Mouse (Mus musculus) urinary bladder, postnatal 36 days (tissue): ENCODE measurements around the gene Ccdc144b.

ENCODE experiments used
- DNase-seq, 2 experiments: peaks; one replicate each; pipeline ENCODE4 v3.0.0; 2022; ENCODE audit warnings: low spot score in 2 of 2, mixed read lengths in 1 of 2

Ccdc144b gene

DNA sequence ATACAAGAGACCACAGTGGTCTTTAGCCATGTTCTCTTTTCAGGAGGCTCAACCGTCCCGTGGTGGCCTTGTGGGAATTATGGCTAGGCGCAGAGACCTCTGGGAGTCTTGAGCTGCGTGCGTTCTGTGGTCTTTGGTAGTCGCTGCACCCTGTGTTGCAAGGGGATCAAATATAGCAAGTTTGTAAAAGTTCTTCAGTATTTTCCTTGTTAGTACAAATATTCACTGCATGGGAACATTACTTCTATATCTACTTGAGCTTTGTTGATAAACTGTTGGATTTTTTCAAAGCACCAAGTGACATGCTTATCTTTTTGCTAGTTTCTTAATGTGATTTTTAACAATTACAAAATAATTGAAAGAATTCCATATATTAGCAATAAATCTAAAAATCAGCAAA, at the start of gene Ccdc144b:
Gene Ccdc144b (minus strand): TSS at position 101 of the 400 bp plus-strand sequence.
- DNase-seq: no peak

DNA sequence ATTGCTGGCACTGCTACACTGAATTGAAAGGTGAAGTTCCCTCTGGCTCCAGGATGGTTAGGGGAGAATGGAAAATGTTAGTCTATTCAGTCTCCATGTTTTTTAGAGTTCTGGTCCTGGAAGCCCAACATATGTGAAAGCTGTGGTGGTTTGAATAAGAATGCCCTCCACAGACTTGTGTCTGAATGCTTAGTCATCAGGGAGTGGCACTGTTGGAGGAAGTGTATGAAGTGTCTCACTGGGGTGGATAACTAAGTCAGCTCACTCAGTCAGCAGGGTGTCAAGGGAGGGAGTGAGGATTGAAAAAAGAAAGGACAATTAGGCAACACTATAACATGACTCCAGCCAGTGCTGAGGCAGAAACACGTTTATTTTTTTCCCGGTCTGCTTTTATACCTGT, 42.0 kb upstream of the Ccdc144b start:
- DNase-seq: no peak

DNA sequence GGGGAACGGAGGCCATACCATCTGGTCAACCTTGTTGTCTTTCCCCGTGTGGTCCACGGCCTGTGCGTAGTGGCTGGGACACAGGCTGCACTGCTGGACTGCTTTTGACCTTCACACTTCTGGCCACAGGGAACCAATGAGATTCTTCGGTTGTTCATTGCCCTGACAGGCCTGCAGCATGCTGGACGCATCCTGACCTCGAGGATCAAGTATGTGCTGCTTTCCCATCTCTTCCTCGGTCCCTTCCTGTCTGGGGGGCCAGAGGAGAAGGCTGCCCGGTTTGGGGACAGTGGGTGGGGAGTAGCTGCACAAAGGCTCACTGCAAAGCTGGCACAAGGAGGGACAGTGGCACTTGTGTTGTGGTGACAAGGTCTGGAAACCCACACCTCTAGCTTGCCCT, 34.2 kb upstream of the Ccdc144b start:
- DNase-seq: no peak

DNA sequence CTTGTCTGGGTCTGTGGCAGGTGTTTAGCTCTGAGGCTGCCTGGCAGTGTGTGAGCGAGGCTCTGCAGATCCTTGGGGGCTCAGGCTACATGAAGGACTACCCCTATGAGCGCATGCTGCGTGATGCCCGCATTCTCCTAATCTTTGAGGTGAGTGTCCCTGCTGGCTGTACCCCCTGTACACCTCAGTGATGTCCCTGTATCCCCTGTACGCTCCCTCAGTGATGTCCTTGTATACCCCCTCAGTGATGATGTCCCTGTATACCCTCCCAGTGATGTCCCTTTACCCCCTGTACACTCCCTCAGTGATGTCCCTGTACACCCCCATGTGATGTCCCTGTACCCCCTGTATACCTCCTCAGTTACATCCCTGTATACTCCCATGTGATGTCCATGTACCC, 32.0 kb upstream of the Ccdc144b start:
- DNase-seq: no peak

GRCm38 (mm10) chr3:36083381-36083780, 30.0 kb upstream of the Ccdc144b start:
- no peak for DNase-seq

GRCm38 (mm10) chr3:36082843-36083242, 29.5 kb upstream of the Ccdc144b start:
- no peak for DNase-seq

GRCm38 (mm10) chr3:36080741-36081140, 27.4 kb upstream of the Ccdc144b start:
- DNase-seq: no peak

DNA sequence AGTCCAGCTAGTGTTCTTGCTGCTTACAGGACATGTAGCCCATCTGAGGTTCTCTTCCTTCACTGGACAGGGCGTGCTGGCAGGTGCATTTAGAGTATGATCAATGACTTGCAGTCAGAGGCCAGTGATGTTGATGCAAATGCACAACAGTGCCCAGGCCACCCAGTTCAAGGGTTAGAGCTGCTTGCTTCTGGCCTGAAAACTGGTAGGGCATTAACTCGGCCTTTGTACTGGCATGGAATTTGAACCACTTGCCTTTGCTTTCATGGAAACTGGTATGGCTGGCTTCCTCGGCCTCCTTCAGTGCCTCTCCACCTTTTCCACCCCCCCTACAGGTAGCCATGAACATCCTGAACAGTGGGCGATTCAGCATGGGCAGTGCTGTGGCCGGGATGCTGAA, 26.5 kb upstream of the Ccdc144b start:
- no peak for DNase-seq

DNA sequence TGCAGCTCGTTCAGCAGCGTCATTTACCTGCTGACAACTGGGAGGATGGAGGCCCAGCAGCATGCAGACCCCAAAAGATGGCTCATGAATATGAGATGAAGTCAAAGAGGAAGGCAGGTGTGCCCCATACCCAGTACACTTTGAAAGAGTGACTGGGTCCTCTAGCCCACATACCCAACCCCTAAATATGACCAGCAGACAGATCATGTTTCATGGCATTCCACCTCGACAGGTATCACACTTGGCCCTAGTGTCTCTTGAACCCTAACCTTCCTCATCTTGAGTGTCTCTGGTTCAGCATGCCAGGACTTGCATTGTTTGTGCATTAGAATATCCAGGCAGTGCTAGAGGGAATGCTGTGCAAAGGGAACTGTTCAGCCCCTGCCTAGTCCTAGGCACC, 24.0 kb upstream of the Ccdc144b start:
- no peak for DNase-seq

- no peak for DNase-seq
Measured at GRCm38 (mm10) chr3:36075466-36075865, 22.1 kb upstream of the Ccdc144b start.

- DNase-seq: no peak
Measured at GRCm38 (mm10) chr3:36074231-36074630, 20.9 kb upstream of the Ccdc144b start.

- DNase-seq: no peak
Measured at GRCm38 (mm10) chr3:36071047-36071446, 17.7 kb upstream of the Ccdc144b start.

- DNase-seq: no peak
Measured at GRCm38 (mm10) chr3:36070436-36070835, 17.1 kb upstream of the Ccdc144b start.

DNA sequence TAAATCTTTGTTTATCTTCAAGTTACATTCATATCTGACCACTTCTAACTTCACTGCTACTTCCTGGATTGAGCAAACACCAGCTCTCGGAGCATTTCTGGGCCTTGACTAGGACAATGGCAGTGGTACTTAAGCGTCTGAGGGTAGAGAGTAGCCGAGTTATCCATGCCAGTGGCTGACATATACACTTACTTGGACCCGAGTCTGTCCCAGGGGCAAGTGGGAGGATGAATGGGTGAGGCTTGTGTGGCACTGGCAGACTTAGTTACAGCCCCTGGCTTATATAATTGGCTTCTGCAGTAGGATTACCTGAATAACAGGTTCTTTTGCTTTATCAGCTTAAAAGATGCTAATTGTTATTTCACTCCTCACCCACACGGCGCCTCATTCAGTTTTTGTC, 14.4 kb upstream of the Ccdc144b start:
- DNase-seq: no peak

- peak; percentile 89 to 95 for DNase-seq
Measured at GRCm38 (mm10) chr3:36065843-36066651, 12.7 kb upstream of the Ccdc144b start, which contains the start of gene Acad9. TSS of gene Acad9 (plus strand) at chr3:36065979.

DNA sequence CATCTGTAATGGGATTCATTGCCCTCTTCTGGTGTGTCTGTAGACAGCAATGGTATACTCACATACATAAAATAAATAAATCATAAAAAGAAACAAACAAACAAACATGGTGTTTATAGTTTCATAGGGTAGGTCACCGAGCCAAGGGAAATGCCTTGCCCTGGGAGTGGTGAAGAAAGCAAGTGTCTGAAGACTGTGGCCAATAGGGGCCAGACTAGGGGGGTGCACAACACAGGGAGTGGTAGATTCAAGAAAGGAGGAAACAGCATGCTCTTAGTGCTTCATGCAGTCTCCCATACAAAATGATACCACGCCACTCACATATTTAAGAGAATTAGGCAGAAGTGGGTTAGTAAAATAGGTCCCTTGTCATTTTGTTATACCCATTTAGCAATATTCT, 11.8 kb upstream of the Ccdc144b start:
- DNase-seq: no peak

GRCm38 (mm10) chr3:36064592-36065061, 11.3 kb upstream of the Ccdc144b start:
- DNase-seq: no peak

- peak; percentile 67 to 68 for DNase-seq
Measured at GRCm38 (mm10) chr3:36060096-36060850, 6.9 kb upstream of the Ccdc144b start.

- DNase-seq: no peak
Measured at GRCm38 (mm10) chr3:36049106-36049505, 4.2 kb downstream of the Ccdc144b start.

DNA sequence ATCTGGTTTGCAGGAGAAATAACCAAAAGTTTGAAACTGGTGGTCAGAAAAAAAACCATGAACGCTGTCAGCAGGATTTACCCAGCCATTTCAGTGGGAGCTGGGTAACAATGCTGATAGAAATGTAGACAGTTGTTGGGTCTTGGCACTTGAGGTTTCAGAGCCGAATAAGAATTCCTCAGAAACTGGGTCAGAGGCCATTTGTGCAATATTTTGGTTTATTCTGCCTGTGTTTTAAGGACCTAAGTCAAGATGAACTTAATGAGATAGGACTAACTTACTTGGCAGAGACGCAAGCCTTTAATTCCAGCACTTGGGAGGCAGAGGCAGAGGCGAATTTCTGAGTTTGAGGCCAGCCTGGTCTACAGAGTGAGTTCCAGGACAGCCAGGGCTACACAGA, 8.3 kb downstream of the Ccdc144b start:
- DNase-seq: no peak

- no peak for DNase-seq
Measured at GRCm38 (mm10) chr3:36044520-36044919, 8.8 kb downstream of the Ccdc144b start.

DNA sequence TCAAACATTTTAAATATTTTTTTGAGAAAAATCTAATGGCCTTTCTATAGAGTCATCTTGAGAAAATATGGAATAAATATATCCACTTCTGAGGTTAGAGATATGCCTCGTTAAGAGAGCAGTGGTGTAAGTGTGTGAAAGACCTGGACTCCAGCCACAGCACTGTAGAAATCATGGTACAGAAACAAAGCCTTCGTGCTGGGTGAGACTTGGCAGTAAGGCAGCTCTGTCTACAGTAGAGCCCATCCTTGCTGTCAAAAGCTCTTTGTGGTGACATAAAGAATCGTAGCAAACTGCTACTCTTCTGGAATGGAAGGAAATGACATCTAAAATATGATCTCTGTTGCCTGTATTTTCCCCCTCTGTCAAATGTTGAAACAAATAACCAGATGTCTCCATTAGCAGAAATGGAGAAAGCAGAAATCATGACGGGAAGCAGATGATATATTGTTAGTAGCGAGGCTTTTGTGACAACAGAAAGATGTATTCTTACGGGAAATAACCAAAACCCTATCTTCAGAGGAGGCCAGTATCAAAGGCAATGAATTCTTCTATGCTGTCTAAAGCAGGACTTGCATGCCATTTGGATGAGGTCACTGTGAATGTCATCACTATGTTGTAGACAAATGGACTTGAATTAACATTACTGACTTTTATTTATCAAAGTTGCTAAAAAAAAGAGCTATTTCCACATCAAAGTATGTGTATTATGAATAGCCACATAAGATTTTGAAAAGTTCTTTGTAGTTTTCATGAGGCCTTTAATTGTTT, 21.4 kb downstream of the Ccdc144b start:
- DNase-seq: peak in 1 of 2 experiments; percentile 34
